Mouse (Mus musculus) spleen, postnatal 4 days (tissue): ENCODE measurements around the gene Wdr35.

Source experiments
- DNase-seq, 2 experiments: peaks; one replicate each; pipeline ENCODE4 v3.0.0; 2022; ENCODE audit warnings: low spot score in 2 of 2

Wdr35 gene

DNA sequence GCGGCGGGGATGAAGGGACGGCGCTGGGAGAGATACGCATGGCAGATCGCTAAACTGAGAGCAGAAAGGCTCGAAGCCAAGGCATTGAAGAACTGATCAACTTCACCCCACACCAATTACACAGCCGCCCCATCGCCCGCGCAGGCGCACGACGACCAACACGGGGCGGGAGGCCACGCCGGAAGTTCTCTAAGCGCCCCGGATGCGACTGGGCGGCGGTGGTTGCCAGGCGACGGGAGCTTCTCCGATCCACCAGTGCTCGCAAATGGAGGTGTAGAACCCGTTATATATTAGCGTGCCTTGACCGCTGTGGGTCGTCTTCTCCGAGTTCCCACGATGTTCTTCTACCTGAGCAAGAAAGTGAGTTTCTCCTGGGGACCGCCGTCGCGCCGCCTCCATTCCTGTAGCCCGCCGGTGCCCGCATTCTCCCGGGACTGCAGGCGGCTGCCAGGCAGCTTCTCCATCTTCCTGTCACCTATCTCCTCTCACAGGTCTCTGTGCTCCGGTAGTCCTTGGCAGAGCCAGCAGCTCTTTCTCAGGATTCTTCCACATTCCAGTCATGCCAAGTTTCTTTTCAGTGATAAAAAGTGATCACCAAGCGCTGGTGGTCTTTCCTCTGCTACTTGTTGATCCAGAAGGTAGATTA is at the start of gene Wdr35:
Gene Wdr35, plus strand, starts transcription at position 73 of the 646 bp plus-strand sequence.
- peak; percentile 86 to 94 for DNase-seq

DNA sequence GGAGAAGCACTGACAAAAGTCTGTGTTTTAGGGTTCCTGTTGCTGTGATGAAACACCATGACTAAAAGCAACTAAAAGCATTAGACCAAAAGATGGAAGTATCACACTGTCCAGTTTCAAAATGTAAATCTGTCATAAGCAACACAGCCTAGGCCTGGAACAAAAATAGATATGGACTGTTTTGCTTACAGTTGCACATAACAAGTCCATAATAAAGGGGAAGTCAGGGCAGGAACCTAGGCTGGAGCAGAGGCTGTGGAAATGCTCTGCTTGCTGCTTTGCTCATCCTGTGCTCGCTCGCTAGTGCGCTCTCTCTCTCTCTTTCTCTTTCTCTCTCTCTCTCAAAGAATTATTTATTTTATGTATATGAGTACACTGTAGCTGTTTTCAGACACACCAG is 46.0 kb upstream of the Wdr35 start:
- DNase-seq, result no peak

- no peak for DNase-seq
These were observed 44.9 kb upstream of the Wdr35 start for GRCm38 (mm10) chr12:8928766-8929165.

GRCm38 (mm10) chr12:8931083-8931482 is 42.6 kb upstream of the Wdr35 start:
- DNase-seq, result no peak

DNA sequence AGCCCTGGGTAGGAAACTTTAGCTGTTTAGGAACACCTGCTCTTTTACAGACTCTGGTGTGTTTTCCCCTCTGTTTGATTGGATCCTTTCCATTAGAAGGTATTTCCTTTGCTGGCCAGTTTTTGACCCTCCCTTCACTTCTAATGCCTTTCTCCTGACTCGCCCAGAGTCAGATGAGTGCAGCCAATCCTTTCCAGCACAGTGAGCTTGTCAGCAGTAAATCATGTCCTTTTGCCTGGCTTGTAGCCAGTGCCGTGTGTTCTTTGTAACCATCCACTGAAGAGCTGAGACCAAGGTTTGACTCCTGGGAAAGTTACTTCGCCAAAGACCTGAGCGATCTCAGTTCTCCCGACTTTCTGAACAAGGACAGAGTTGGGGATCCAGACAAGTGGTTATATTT is 38.3 kb upstream of the Wdr35 start:
- DNase-seq, result no peak

DNA sequence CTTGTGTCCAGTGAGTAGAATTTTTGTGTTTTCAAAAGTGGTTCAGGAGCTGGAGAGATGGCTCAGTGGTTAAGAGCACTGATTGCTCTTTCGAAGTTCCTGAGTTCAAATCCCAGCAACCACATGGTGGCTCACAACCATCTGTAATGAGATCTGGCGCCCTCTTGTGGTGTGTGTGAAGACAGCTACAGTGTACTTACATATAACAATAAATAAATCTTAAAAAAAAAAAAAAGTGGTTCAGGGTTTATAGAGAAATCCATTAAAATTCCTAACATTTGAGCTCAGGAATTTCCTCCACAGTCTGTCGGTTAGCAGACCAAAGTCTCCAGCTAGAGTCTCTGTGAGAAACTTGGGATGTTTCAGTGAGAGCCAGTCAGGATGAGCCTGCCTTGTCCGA is 37.5 kb upstream of the Wdr35 start:
- DNase-seq, result peak in 1 of 2 experiments; percentile 66

GRCm38 (mm10) chr12:8939490-8939889 is 34.2 kb upstream of the Wdr35 start:
- no peak for DNase-seq

- no peak for DNase-seq
These were observed 33.4 kb upstream of the Wdr35 start for GRCm38 (mm10) chr12:8940011-8941005.

DNA sequence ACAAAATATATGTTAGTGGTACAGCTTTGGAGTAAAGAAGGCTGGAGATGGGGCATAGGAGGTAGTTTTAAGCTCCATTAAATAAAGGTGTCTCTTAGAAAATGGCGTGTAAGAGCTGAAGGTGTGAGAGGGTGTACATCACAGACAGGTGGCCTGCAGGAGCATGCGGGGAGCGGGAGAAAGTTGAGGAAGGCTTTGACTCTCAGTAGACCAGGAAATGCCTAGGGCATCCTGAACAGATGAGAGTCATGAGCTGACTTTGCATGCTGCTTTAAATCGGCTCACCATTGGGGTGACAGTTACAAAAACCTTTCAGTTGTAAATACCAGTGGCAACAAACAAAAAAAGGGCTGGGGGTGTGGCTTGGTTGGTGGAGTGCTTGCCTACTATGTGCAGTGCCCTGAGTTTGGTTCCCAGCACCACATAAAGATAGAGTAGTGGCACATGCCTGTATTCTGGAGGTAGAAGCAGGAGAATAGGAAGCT is 32.5 kb upstream of the Wdr35 start:
- DNase-seq, result no peak

DNA sequence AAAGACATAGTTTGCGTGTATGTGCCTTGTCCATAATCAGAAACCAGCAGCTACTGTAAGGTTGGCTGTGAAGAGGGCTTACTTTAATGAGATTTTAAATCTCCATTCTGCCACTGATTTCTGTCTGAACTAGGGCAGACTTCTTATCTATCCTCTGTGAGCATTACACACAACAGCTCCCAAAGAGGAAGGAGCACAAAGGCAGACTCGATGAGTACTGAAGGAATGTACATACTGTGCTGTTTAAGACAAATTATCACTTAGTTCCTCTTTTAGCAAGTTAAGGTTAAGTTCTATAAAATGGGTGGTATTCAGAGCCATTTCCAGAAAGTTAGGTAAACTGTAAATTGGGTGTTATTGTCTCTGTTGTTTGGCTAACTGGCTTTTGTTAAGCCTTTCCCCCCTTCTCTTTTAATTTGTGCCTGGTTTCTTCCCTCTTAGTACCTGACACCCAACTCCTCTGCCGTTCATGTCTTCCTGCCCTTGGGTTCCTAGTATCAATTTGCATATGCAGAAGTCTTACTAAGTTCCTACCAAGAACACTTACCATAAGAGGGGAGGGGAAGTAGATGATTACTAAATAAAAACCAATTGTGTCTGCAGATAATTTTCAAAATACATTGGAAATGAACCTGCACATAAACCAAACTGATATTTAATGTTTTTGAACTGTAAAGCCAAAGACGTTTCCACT is 31.8 kb upstream of the Wdr35 start:
- DNase-seq, result no peak

GRCm38 (mm10) chr12:8947163-8947562 is 26.5 kb upstream of the Wdr35 start:
- DNase-seq, result no peak

DNA sequence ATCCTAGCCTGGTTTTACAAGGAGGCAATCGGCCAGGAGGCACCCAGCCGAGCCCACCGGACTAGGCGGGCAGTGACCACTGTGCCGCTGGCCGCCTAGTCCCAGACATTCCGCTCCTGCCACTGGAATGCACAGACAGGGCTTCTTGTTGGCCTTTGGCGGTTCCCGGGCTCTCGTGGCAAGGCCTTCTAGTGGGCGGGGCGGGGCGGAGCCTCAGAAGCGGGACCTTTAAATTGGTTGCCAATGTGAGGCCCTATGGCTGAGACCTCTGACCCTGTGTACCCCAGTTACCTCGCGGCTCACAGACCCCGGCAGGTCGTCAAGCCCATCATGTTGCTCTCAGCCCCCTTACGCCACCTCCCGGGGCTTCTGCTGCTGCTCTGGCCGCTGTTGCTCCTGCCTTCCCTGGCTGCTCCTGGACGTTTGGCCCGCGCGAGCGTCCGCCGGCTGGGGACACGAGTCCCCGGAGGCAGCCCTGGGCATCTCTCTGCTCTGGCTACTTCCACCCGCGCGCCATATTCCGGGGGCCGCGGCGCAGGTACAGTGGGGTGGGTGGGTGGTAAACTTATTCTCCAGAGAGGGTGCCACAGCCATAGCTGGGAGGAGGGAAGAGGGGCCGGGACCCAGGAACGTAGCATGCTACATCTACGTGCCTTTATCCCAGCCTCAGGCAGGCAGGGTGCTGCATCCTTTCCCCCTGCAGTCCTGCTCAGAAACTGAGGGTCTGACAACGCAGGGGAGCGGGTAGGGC is 25.8 kb upstream of the Wdr35 start, which contains the start of gene Matn3:
Gene Matn3, plus strand, starts transcription at position 216 of the 751 bp plus-strand sequence.
- peak; percentile 42 to 74 for DNase-seq

GRCm38 (mm10) chr12:8953136-8953535 is 20.6 kb upstream of the Wdr35 start:
- DNase-seq, result no peak

GRCm38 (mm10) chr12:8954161-8954561 is 19.5 kb upstream of the Wdr35 start:
- DNase-seq, result no peak

GRCm38 (mm10) chr12:8961607-8962316 is 11.9 kb upstream of the Wdr35 start:
- no peak for DNase-seq

DNA sequence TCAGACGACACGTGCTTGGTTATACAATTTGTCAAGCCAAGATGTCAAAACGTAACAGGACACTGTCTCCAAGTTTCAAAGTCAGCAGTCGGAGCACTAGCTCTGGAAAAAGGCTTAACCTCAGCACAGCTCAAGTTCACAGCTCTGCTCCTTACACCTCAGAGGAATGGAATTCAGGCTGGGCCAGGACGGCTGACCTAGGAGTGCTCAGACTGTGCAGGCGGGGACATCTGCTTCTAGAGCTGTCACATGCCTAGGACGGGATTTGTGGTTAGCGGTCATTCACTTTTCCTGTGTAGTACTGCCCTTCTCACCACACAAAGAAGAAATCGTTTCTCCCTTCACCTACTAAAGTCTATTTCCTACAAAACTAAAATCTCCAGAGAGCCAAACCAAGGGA is 3.9 kb upstream of the Wdr35 start:
- no peak for DNase-seq

DNA sequence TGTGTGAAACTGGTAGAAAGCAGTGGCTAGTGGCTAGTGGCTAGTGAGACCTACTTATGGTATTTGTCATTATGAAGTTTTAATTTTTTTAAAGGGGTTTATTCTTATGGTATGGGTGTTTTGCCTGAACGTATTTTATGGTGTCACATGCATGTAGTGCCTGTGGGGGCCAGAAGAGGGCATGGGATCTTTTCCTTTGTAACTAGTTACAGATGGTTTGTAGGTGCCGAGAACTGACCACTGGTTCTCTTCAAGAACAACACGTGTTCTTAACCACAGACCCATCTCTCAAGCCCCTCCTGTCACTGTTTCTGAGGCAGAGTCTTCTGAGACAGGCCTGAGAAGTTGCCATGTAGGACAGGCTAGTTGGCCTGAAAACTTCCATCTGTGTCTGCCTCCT is 1.4 kb downstream of the Wdr35 start:
- no peak for DNase-seq

GRCm38 (mm10) chr12:8993231-8993630 is 19.5 kb downstream of the Wdr35 start:
- DNase-seq, result no peak

DNA sequence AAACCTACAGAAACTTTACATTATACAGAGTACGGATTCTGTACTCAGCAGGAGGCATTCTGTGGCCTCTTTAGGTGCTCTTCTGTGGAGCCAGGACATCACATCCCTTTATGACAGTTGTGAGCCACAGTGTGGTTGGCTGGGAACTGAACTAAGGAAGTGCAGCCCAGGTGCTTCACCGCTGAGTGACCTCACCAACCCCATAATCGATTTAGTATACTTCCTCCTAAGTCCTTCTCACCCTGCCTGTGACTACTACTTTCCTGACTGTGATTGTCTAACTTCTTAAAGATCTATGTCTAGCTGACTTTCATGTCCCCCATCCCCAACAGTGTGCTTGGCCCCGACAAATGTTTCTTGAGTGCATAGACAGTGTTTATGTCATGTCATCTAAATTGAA is 24.6 kb downstream of the Wdr35 start:
- no peak for DNase-seq

- peak in 1 of 2 experiments; percentile 43 for DNase-seq
These were observed 28.5 kb downstream of the Wdr35 start for GRCm38 (mm10) chr12:9002038-9002648.
